Mouse (Mus musculus) liver, embryonic 16.5 days (tissue): Measurements from ENCODE around the gene Cherp. TPM values are rescaled to one million over a fixed set of nuclear protein-coding genes. Genes with fewer than 3 reads are reported as not detected.

ENCODE experiments used
- ATAC-seq: fragments of 200-750 bp; cut with Nextera tagmentation; 2 replicates; pipeline ENCODE4 v1.8.0; 2017; ENCODE audit warnings: low read depth, mild to moderate bottlenecking, moderate number of reproducible peaks, moderate library complexity
- H3K27ac ChIP-seq: fragments of 300-500 bp; sonication (generic); 2 replicates; pipeline ENCODE4 v1.5.1; 2014; ENCODE audit warnings: mild to moderate bottlenecking, low read length
- H3K27me3 ChIP-seq: fragments of 300-500 bp; sonication (generic); 2 replicates; pipeline ENCODE4 v1.6.1; 2014; ENCODE audit warnings: low read depth, low read length, mixed read lengths; ENCODE audit not compliant: control insufficient read depth, insufficient read depth
- H3K36me3 ChIP-seq: fragments of 300-500 bp; sonication (generic); 2 replicates; pipeline ENCODE4 v1.6.1; 2014; ENCODE audit warnings: mild to moderate bottlenecking; ENCODE audit not compliant: control insufficient read depth, insufficient read depth
- H3K4me1 ChIP-seq: fragments of 300-500 bp; sonication (generic); 2 replicates; pipeline ENCODE4 v1.6.1; 2014; ENCODE audit warnings: low read depth, low read length, mixed read lengths; ENCODE audit not compliant: control insufficient read depth
- H3K4me2 ChIP-seq: fragments of 300-500 bp; sonication (generic); 2 replicates; pipeline ENCODE4 v1.6.1; 2014; ENCODE audit warnings: low read depth, low read length, mixed read lengths
- H3K4me3 ChIP-seq: fragments of 300-500 bp; sonication (generic); 2 replicates; pipeline ENCODE4 v1.5.1; 2014; ENCODE audit warnings: low read depth, mild to moderate bottlenecking, low read length
- H3K9ac ChIP-seq: fragments of 300-500 bp; sonication (generic); 2 replicates; pipeline ENCODE4 v1.6.1; 2014; ENCODE audit warnings: low read depth, low read length
- H3K9me3 ChIP-seq: fragments of 300-500 bp; sonication (generic); replicated peaks from 2 replicates; pipeline ENCODE4 v1.6.1; 2016; ENCODE audit warnings: low read length; ENCODE audit not compliant: control insufficient read depth
- WGBS: fragments of 180-500 bp; shearing (Covaris S2); extraction: QIAGEN DNeasy Blood & Tissue Kit; methylation state at CpG from one replicate; pipeline ENCODE4 v1.1.7; 2014; ENCODE audit not compliant: insufficient replicate concordance; 5-methylcytosine and 5-hydroxymethylcytosine counted together
- polyA plus RNA-seq: library from polyadenylated mRNA; unstranded; fragments of >200 nt; fragmentation: Nextera tagmentation; extraction: Ambion mirVana; gene quantifications from 2 replicates; pipeline ENCODE4 v1.2.1, GENCODE M21; 2015

Gene Cherp
- 16.2 and 23.1 TPM in 2 replicates for polyA plus RNA-seq

- Histone ChIP-seq H3K36me3 (peaks cover 20% of the 10 kb centered on the region), H3K27ac (peak within 1 kb of the TSS; percentile 88), H3K27me3 (no peaks in the 10 kb centered on the region), H3K9me3 (no peaks in the 10 kb centered on the region), H3K4me3 (peak within 1 kb of the TSS; percentile 96), H3K4me2 (peak within 1 kb of the TSS; percentile 98), H3K9ac (peak within 1 kb of the TSS; percentile 89), H3K4me1 (peaks cover 26% of the 10 kb centered on the region)
- ATAC-seq: peak; percentile 96
- WGBS: under 1% methylated on average over 80 of the region's 80 CpGs
Observed at GRCm38 (mm10) chr8:72474826-72475546, at the start of gene Cherp. Gene Cherp, minus strand, starts transcription at chr8:72475226.

GRCm38 (mm10) chr8:72521888-72522287, 46.9 kb upstream of the Cherp start:
- no peak overlapping the region for H3K4me3 ChIP-seq
- H3K27ac ChIP-seq: no peak overlapping the region
- peaks cover 2% of the 10 kb centered on the region; the same call in 1 of the 2 replicates for H3K36me3 ChIP-seq
- no peaks in the 10 kb centered on the region for H3K9me3 ChIP-seq
- H3K4me2 ChIP-seq: no peak overlapping the region
- no peak for ATAC-seq
- no peaks in the 10 kb centered on the region for H3K27me3 ChIP-seq
- H3K4me1 ChIP-seq: no peaks in the 10 kb centered on the region; the same call in 1 of the 2 replicates
- no peak overlapping the region for H3K9ac ChIP-seq

GRCm38 (mm10) chr8:72517421-72517988, 42.5 kb upstream of the Cherp start:
- WGBS: 61% methylated on average over 7 of the region's 7 CpGs
- no peak overlapping the region for H3K4me2 ChIP-seq
- peak; percentile 38; the same call in 1 of the 2 replicates for ATAC-seq
- 0 out of 2 replicates have a peak overlapping the region, but pooled peaks have one; percentile 19 for H3K27ac ChIP-seq
- no peak overlapping the region for H3K9ac ChIP-seq
- no peaks in the 10 kb centered on the region for H3K9me3 ChIP-seq
- H3K4me1 ChIP-seq: no peaks in the 10 kb centered on the region; the same call in 1 of the 2 replicates
- no peaks in the 10 kb centered on the region for H3K36me3 ChIP-seq
- no peaks in the 10 kb centered on the region for H3K27me3 ChIP-seq
- no peak overlapping the region for H3K4me3 ChIP-seq

- Histone ChIP-seq H3K4me3 (no peak overlapping the region), H3K4me2 (no peak overlapping the region), H3K27ac (no peak overlapping the region), H3K36me3 (no peaks in the 10 kb centered on the region), H3K9me3 (no peaks in the 10 kb centered on the region), H3K9ac (no peak overlapping the region), H3K27me3 (no peaks in the 10 kb centered on the region), H3K4me1 (peaks cover 7% of the 10 kb centered on the region)
- WGBS: 52% methylated on average over 1 of the region's 1 CpGs
- ATAC-seq: no peak
Observed at GRCm38 (mm10) chr8:72513158-72513557, 38.1 kb upstream of the Cherp start.

GRCm38 (mm10) chr8:72512648-72513047, 37.6 kb upstream of the Cherp start:
- Histone ChIP-seq H3K36me3 (no peaks in the 10 kb centered on the region), H3K9me3 (no peaks in the 10 kb centered on the region), H3K4me1 (peaks cover 7% of the 10 kb centered on the region), H3K4me2 (no peak overlapping the region), H3K27ac (no peak overlapping the region), H3K4me3 (no peak overlapping the region), H3K27me3 (no peaks in the 10 kb centered on the region), H3K9ac (no peak overlapping the region)
- no peak for ATAC-seq
- WGBS: 83% methylated on average over 1 of the region's 1 CpGs

GRCm38 (mm10) chr8:72507505-72507904, 32.5 kb upstream of the Cherp start:
- Histone ChIP-seq H3K4me2 (no peak overlapping the region), H3K9ac (no peak overlapping the region), H3K4me3 (no peak overlapping the region), H3K27ac (no peak overlapping the region), H3K9me3 (no peaks in the 10 kb centered on the region), H3K27me3 (no peaks in the 10 kb centered on the region), H3K36me3 (no peaks in the 10 kb centered on the region), H3K4me1 (peaks cover 38% of the 10 kb centered on the region)
- 62% methylated on average over 1 of the region's 1 CpGs for WGBS
- no peak for ATAC-seq

GRCm38 (mm10) chr8:72504637-72505314, 29.8 kb upstream of the Cherp start:
- Histone ChIP-seq H3K4me2 (no peak overlapping the region), H3K4me1 (peaks cover 38% of the 10 kb centered on the region), H3K9me3 (no peaks in the 10 kb centered on the region), H3K27ac (no peak overlapping the region), H3K27me3 (no peaks in the 10 kb centered on the region), H3K36me3 (no peaks in the 10 kb centered on the region), H3K9ac (no peak overlapping the region), H3K4me3 (no peak overlapping the region)
- 0 out of 2 replicates have a peak, but pooled peaks have one; percentile 23 for ATAC-seq

- H3K27ac ChIP-seq: peak overlapping the region; percentile 46; the same call in 1 of the 2 replicates
- peaks cover 35% of the 10 kb centered on the region for H3K4me1 ChIP-seq
- H3K9me3 ChIP-seq: no peaks in the 10 kb centered on the region
- no peak overlapping the region for H3K4me2 ChIP-seq
- H3K27me3 ChIP-seq: no peaks in the 10 kb centered on the region
- no peak for ATAC-seq
- no peak overlapping the region for H3K4me3 ChIP-seq
- H3K9ac ChIP-seq: no peak overlapping the region
- no peaks in the 10 kb centered on the region for H3K36me3 ChIP-seq
Observed at GRCm38 (mm10) chr8:72504137-72504536, 29.1 kb upstream of the Cherp start.

GRCm38 (mm10) chr8:72500521-72500931, 25.5 kb upstream of the Cherp start:
- Histone ChIP-seq H3K4me1 (peaks cover 30% of the 10 kb centered on the region), H3K27ac (no peak overlapping the region)
- WGBS: 93% methylated on average over 1 of the region's 1 CpGs

More at GRCm38 (mm10) chr8:72500521-72500931, 25.5 kb upstream of the Cherp start:
- Histone ChIP-seq H3K27me3 (no peaks in the 10 kb centered on the region), H3K4me3 (no peak overlapping the region), H3K9me3 (no peaks in the 10 kb centered on the region), H3K36me3 (peaks cover 6% of the 10 kb centered on the region), H3K9ac (no peak overlapping the region), H3K4me2 (no peak overlapping the region)
- ATAC-seq: no peak
